Mouse (Mus musculus) kidney, adult 2 months (tissue): ENCODE results near the gene Mlxip.

Experiments
- CTCF ChIP-seq: fragments of 200-500 bp; conservative IDR thresholded peaks from 2 replicates; pipeline ENCODE4 v1.5.1; 2011; ENCODE audit warnings: low read depth, mild to moderate bottlenecking, control low read depth, low read length, moderate library complexity, mixed read lengths; ENCODE audit not compliant: insufficient read depth, insufficient read length
- POLR2A ChIP-seq: fragments of 200-500 bp; IDR thresholded peaks from one replicate; pipeline ENCODE4 v1.6.1; 2011; ENCODE audit warnings: low read depth, low read length, control low read depth

DNA sequence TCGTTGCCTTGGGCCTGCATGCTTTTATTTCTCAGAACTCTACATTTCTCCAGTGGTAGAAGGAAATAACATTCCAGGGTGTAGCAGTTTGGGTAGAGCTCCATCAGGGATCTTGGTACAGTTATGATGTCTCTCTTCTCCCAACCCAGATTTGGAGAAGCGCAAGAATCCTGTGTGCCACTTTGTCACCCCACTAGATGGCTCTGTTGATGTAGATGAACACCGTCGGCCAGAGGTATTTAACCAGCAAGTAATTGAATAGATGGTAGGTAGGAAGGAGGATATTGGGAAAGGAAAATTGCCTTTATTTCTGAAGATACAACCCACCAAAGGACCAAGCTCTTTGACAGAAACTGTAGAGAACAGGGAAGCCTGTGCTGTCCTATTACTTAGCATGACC is 46.1 kb downstream of the Mlxip start:
- TF ChIP-seq POLR2A (no peak), CTCF (no peak)
